Mouse (Mus musculus): ENCODE results near the gene Gm45618.

DNA sequence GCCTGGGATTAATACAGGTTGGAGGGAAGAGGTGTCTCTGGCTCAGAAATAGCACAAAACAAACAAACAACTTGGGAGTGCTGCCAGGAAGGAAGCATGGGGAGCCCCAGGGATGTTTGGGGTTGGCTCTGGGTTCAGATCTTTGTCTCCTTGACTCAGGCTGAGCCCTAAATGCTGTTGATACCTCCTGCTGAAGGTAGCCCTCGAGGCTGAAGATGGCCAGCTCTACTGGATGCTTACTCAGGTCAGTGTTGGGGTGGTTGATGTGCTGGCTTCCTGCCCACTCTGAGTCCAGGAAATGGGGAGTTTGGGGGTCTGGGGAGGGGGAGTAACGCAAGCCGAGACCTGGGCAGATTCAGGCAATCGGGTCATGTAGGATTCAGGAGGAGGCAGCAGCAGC, 23.8 kb downstream of the Gm45618 start:
- TF ChIP-seq POLR2A (IDR thresholded peaks at IDR 0.05; ENCODE audit: insufficient read depth, low read depth, low read length), result no peak
- no peak for TF ChIP-seq EP300 (IDR thresholded peaks at IDR 0.05; ENCODE audit: insufficient read depth, low read depth, low read length)
- no peak for TF ChIP-seq CTCF (IDR thresholded peaks at IDR 0.05)
